Mouse (Mus musculus): ENCODE measurements around the gene Syt1. TPM values are rescaled to one million over a fixed set of nuclear protein-coding genes. Genes with fewer than 3 reads are reported as not detected.
A peak's percentile ranks its signal among the peaks of the same experiment; 100 is the strongest.

Gene Syt1
- polyA plus RNA-seq, 2 experiments, result 0.84 to 1.1 TPM

DNA sequence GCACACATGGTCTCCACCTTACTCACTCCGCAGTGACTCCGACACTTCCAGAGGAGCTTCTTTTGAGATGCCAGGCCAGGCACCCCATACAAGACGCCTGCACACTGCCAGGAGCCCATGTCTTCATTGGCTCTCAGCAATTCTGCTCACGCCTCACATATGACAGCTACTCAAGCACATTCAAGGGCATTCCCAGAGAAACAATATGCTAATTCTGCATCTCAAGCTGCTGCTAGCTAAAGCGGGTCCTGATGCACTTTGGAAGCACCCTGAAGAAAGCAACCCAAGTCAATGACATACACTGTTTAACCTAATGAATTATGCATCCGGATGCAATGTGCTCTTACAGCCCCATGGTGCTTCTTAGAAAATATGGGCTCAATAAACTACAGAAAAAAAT lies 247.1 kb downstream of the Syt1 start:
- H3K4me1 ChIP-seq (ENCODE audit: control insufficient read depth, insufficient read depth, low read length), result no peaks in the 10 kb centered on the region
- DNase-seq (ENCODE audit: low spot score) (no peak), ATAC-seq (ENCODE audit: low FRiP score, low read depth) (no peak)
- 86% methylated on average over 6 of the region's 6 CpGs for WGBS
- H3K27ac ChIP-seq (replicated peaks; ENCODE audit: low read depth, low read length), result no peak overlapping the region
- H3K9ac ChIP-seq (ENCODE audit: low read depth, low read length, severe bottlenecking), result no peak overlapping the region
- H3K36me3 ChIP-seq (ENCODE audit: control insufficient read depth, insufficient read depth, low read length), result no peaks in the 10 kb centered on the region
- H3K4me3 ChIP-seq (replicated peaks; ENCODE audit: low read length), result no peak overlapping the region
- H3K9me3 ChIP-seq (ENCODE audit: control insufficient read depth, low read length), result no peaks in the 10 kb centered on the region
- no peak for TF ChIP-seq POLR2A (IDR thresholded peaks at IDR 0.05; ENCODE audit: borderline replicate concordance, extremely low read depth, insufficient read depth, insufficient read length)
- H3K4me2 ChIP-seq (replicated peaks; ENCODE audit: low read depth, low read length, severe bottlenecking), result no peak overlapping the region
- no peaks in the 10 kb centered on the region for H3K27me3 ChIP-seq (ENCODE audit: control insufficient read depth, insufficient read depth, low read length)

GRCm38 (mm10) chr10:108753304-108753703 lies 257.5 kb downstream of the Syt1 start:
- ATAC-seq (ENCODE audit: low FRiP score, low read depth) (no peak), DNase-seq (ENCODE audit: low spot score) (no peak)
- H3K27ac ChIP-seq (replicated peaks; ENCODE audit: low read depth, low read length), result no peak overlapping the region
- H3K9me3 ChIP-seq (ENCODE audit: control insufficient read depth, low read length), result no peaks in the 10 kb centered on the region
- H3K4me1 ChIP-seq (ENCODE audit: control insufficient read depth, insufficient read depth, low read length), result no peaks in the 10 kb centered on the region
- WGBS, result 55% methylated on average over 2 of the region's 2 CpGs
- no peak overlapping the region for H3K9ac ChIP-seq (ENCODE audit: low read depth, low read length, severe bottlenecking)
- H3K36me3 ChIP-seq (ENCODE audit: control insufficient read depth, insufficient read depth, low read length), result no peaks in the 10 kb centered on the region
- no peaks in the 10 kb centered on the region for H3K27me3 ChIP-seq (ENCODE audit: control insufficient read depth, insufficient read depth, low read length)
- no peak overlapping the region for H3K4me2 ChIP-seq (replicated peaks; ENCODE audit: low read depth, low read length, severe bottlenecking)
- no peak for TF ChIP-seq POLR2A (IDR thresholded peaks at IDR 0.05; ENCODE audit: borderline replicate concordance, extremely low read depth, insufficient read depth, insufficient read length)
- no peak overlapping the region for H3K4me3 ChIP-seq (replicated peaks; ENCODE audit: low read length)

- ATAC-seq (ENCODE audit: low FRiP score, low read depth) (no peak), DNase-seq (ENCODE audit: low spot score) (no peak)
- Histone ChIP-seq H3K4me1 (ENCODE audit: control insufficient read depth, insufficient read depth, low read length) (no peaks in the 10 kb centered on the region), H3K36me3 (ENCODE audit: control insufficient read depth, insufficient read depth, low read length) (no peaks in the 10 kb centered on the region), H3K4me3 (replicated peaks; ENCODE audit: low read length) (no peak overlapping the region), H3K27ac (replicated peaks; ENCODE audit: low read depth, low read length) (no peak overlapping the region), H3K27me3 (ENCODE audit: control insufficient read depth, insufficient read depth, low read length) (no peaks in the 10 kb centered on the region), H3K4me2 (replicated peaks; ENCODE audit: low read depth, low read length, severe bottlenecking) (no peak overlapping the region), H3K9me3 (ENCODE audit: control insufficient read depth, low read length) (no peaks in the 10 kb centered on the region), H3K9ac (ENCODE audit: low read depth, low read length, severe bottlenecking) (no peak overlapping the region)
- WGBS, result 81% methylated on average over 2 of the region's 2 CpGs
- TF ChIP-seq POLR2A (IDR thresholded peaks at IDR 0.05; ENCODE audit: borderline replicate concordance, extremely low read depth, insufficient read depth, insufficient read length), result no peak
Measured at GRCm38 (mm10) chr10:108743759-108744158, 267.0 kb downstream of the Syt1 start.

- Histone ChIP-seq H3K9me3 (ENCODE audit: control insufficient read depth, low read length) (no peaks in the 10 kb centered on the region), H3K27me3 (ENCODE audit: control insufficient read depth, insufficient read depth, low read length) (no peaks in the 10 kb centered on the region), H3K27ac (replicated peaks; ENCODE audit: low read depth, low read length) (no peak overlapping the region), H3K4me1 (ENCODE audit: control insufficient read depth, insufficient read depth, low read length) (no peaks in the 10 kb centered on the region), H3K4me3 (replicated peaks; ENCODE audit: low read length) (no peak overlapping the region), H3K36me3 (ENCODE audit: control insufficient read depth, insufficient read depth, low read length) (no peaks in the 10 kb centered on the region), H3K4me2 (replicated peaks; ENCODE audit: low read depth, low read length, severe bottlenecking) (no peak overlapping the region), H3K9ac (ENCODE audit: low read depth, low read length, severe bottlenecking) (no peak overlapping the region)
- DNase-seq (ENCODE audit: low spot score) (peak; percentile 61), ATAC-seq (ENCODE audit: low FRiP score, low read depth) (no peak)
- WGBS, result 55% methylated on average over 2 of the region's 2 CpGs
- no peak for TF ChIP-seq POLR2A (IDR thresholded peaks at IDR 0.05; ENCODE audit: borderline replicate concordance, extremely low read depth, insufficient read depth, insufficient read length)
Measured at GRCm38 (mm10) chr10:108733982-108734381, 276.8 kb downstream of the Syt1 start.

DNA sequence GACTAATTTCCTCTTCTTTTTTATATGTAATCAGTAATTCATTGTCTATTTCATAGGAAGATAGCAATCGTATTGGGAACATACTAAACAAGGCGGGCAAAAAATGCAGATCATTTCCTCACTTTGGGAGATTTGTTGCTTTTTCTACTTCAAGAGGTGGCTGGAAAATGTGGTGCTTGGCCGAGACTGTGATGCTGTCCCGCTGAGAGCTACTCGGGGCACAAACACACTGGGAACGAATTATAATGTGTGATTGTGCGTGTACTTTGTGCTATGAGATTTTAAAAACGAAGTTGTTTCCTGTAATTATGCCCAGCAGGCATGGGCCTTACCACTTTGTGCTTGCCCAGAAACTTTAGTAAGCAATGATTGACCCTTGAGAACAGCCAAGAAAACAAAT lies 281.8 kb downstream of the Syt1 start:
- DNase-seq (ENCODE audit: low spot score), result no peak
- no peaks in the 10 kb centered on the region for H3K4me1 ChIP-seq (ENCODE audit: control insufficient read depth, insufficient read depth, low read length)
- H3K4me3 ChIP-seq (replicated peaks; ENCODE audit: low read length), result no peak overlapping the region
- TF ChIP-seq POLR2A (IDR thresholded peaks at IDR 0.05; ENCODE audit: borderline replicate concordance, extremely low read depth, insufficient read depth, insufficient read length), result no peak
- no peak overlapping the region for H3K9ac ChIP-seq (ENCODE audit: low read depth, low read length, severe bottlenecking)
- whole genome bisulfite sequencing, result 52% methylated on average over 8 of the region's 8 CpGs
- H3K36me3 ChIP-seq (ENCODE audit: control insufficient read depth, insufficient read depth, low read length), result no peaks in the 10 kb centered on the region
- ATAC-seq (ENCODE audit: low FRiP score, low read depth), result no peak
- no peak overlapping the region for H3K4me2 ChIP-seq (replicated peaks; ENCODE audit: low read depth, low read length, severe bottlenecking)
- H3K27me3 ChIP-seq (ENCODE audit: control insufficient read depth, insufficient read depth, low read length), result no peaks in the 10 kb centered on the region
- H3K27ac ChIP-seq (replicated peaks; ENCODE audit: low read depth, low read length), result no peak overlapping the region
- H3K9me3 ChIP-seq (ENCODE audit: control insufficient read depth, low read length), result no peaks in the 10 kb centered on the region

DNA sequence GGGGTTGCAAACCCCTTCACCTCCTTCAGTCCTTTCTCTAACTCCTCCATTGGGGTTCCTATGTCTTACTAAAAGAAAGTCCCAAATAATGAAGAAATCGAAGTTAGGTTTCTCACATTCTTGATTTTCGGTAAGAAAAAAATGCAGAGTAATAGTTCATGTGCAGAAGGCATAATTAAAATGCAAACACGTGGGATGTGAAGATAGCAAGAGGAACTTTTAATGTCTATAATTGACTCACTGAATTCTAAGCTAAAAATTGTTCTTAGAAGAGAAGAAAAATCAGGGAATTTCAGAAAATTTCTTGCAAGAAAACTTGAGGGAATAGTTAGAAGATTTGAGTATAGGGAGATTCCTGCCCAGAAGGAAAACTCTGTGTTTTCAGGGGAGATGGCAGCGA lies 284.4 kb downstream of the Syt1 start:
- no peak overlapping the region for H3K4me2 ChIP-seq (replicated peaks; ENCODE audit: low read depth, low read length, severe bottlenecking)
- no peaks in the 10 kb centered on the region for H3K4me1 ChIP-seq (ENCODE audit: control insufficient read depth, insufficient read depth, low read length)
- H3K27me3 ChIP-seq (ENCODE audit: control insufficient read depth, insufficient read depth, low read length), result no peaks in the 10 kb centered on the region
- H3K27ac ChIP-seq (replicated peaks; ENCODE audit: low read depth, low read length), result no peak overlapping the region
- TF ChIP-seq POLR2A (IDR thresholded peaks at IDR 0.05; ENCODE audit: borderline replicate concordance, extremely low read depth, insufficient read depth, insufficient read length), result no peak
- 83% methylated on average over 4 of the region's 4 CpGs for WGBS
- no peak overlapping the region for H3K4me3 ChIP-seq (replicated peaks; ENCODE audit: low read length)
- DNase-seq (ENCODE audit: low spot score) (no peak), ATAC-seq (ENCODE audit: low FRiP score, low read depth) (no peak)
- no peaks in the 10 kb centered on the region for H3K9me3 ChIP-seq (ENCODE audit: control insufficient read depth, low read length)
- no peak overlapping the region for H3K9ac ChIP-seq (ENCODE audit: low read depth, low read length, severe bottlenecking)
- H3K36me3 ChIP-seq (ENCODE audit: control insufficient read depth, insufficient read depth, low read length), result no peaks in the 10 kb centered on the region
